Mouse (Mus musculus) kidney, embryonic 16.5 days (tissue): Measurements from ENCODE around the gene Itpr3. TPM values are rescaled to one million over a fixed set of nuclear protein-coding genes. Genes with fewer than 3 reads are reported as not detected.

Source experiments
- ATAC-seq: fragments of 200-750 bp; cut with Nextera tagmentation; 2 replicates; pipeline ENCODE4 v1.8.0; 2017; ENCODE audit warnings: moderate TSS enrichment; ENCODE audit not compliant: low FRiP score, low TSS enrichment
- H3K27ac ChIP-seq: fragments of 300-500 bp; sonication (generic); 2 replicates; pipeline ENCODE4 v1.5.1; 2014; ENCODE audit warnings: low read length
- H3K27me3 ChIP-seq: fragments of 300-500 bp; sonication (generic); 2 replicates; pipeline ENCODE4 v1.6.1; 2014; ENCODE audit warnings: low read length, control low read depth, mixed read lengths; ENCODE audit not compliant: insufficient read depth
- H3K36me3 ChIP-seq: fragments of 300-500 bp; sonication (generic); 2 replicates; pipeline ENCODE4 v1.6.1; 2014; ENCODE audit warnings: low read length, control low read depth, mixed read lengths; ENCODE audit not compliant: insufficient read depth
- H3K4me1 ChIP-seq: fragments of 300-500 bp; sonication (generic); 2 replicates; pipeline ENCODE4 v1.6.1; 2014; ENCODE audit warnings: low read length, control low read depth, mixed read lengths; ENCODE audit not compliant: insufficient read depth
- H3K4me2 ChIP-seq: fragments of 300-500 bp; sonication (generic); replicated peaks from 2 replicates; pipeline ENCODE4 v1.6.1; 2014; ENCODE audit warnings: low read depth, low read length
- H3K4me3 ChIP-seq: fragments of 300-500 bp; sonication (generic); 2 replicates; pipeline ENCODE4 v1.5.1; 2014; ENCODE audit warnings: mild to moderate bottlenecking, low read length
- H3K9ac ChIP-seq: fragments of 300-500 bp; sonication (generic); replicated peaks from 2 replicates; pipeline ENCODE4 v1.6.1; 2014; ENCODE audit warnings: low read length
- H3K9me3 ChIP-seq: fragments of 300-500 bp; sonication (generic); 2 replicates; pipeline ENCODE4 v1.6.1; 2016; ENCODE audit warnings: low read length, control low read depth
- WGBS: fragments of 180-500 bp; shearing (Covaris S2); extraction: QIAGEN DNeasy Blood & Tissue Kit; methylation state at CpG from one replicate; pipeline ENCODE4 v1.1.7; 2014; 5-methylcytosine and 5-hydroxymethylcytosine counted together
- polyA plus RNA-seq: library from polyadenylated mRNA; unstranded; fragments of >200 nt; fragmentation: Nextera tagmentation; extraction: Ambion mirVana; gene quantifications from 2 replicates; pipeline ENCODE4 v1.2.1, GENCODE M21; 2015

Itpr3 gene
- polyA plus RNA-seq, 1 experiment from 2014 or later = 9.3 TPM

GRCm38 (mm10) chr17:27129819-27130218, 72.7 kb downstream of the Itpr3 start:
- Histone ChIP-seq H3K9ac (no peak overlapping the region; the same call in 1 of the 2 replicates), H3K27ac (no peak overlapping the region), H3K4me2 (no peak overlapping the region), H3K36me3 (peaks cover 5% of the 10 kb centered on the region; the same call in 1 of the 2 replicates), H3K4me1 (peaks cover 44% of the 10 kb centered on the region), H3K9me3 (no peaks in the 10 kb centered on the region), H3K4me3 (no peak overlapping the region), H3K27me3 (no peaks in the 10 kb centered on the region)
- WGBS = 82% methylated on average over 7 of the region's 7 CpGs
- ATAC-seq = no peak

- H3K27me3 ChIP-seq = no peaks in the 10 kb centered on the region
- H3K4me1 ChIP-seq = peaks cover 49% of the 10 kb centered on the region
- H3K36me3 ChIP-seq = peaks cover 5% of the 10 kb centered on the region; the same call in 1 of the 2 replicates
- no peak overlapping the region for H3K27ac ChIP-seq
- H3K9me3 ChIP-seq = no peaks in the 10 kb centered on the region
- WGBS = 44% methylated on average over 9 of the region's 9 CpGs
- H3K4me3 ChIP-seq = no peak overlapping the region
- ATAC-seq = no peak
- no peak overlapping the region; the same call in 1 of the 2 replicates for H3K9ac ChIP-seq
- H3K4me2 ChIP-seq = no peak overlapping the region
Observed at GRCm38 (mm10) chr17:27130246-27130645, 73.1 kb downstream of the Itpr3 start.

DNA sequence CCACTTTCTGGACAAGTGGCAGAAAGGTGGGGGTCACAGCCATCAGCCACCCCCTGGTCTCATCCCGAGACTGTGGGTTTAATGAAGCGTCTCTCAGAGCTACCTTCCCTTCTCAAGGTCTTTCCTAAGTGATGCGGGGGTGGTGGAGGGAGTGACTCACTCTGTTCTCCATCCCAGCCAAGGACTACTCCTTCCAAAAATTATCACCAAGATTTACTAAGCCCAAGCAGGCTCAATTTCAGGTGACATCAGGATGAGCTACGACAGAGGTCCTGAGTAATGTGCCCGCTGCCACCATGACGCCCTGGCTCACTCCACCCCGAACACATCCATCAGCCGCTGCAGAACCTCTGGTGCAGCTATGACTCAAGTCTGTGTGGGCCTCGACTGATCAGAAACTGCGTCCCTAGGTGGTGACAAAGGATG, 74.1 kb downstream of the Itpr3 start:
- H3K4me1 ChIP-seq = peaks cover 52% of the 10 kb centered on the region
- no peaks in the 10 kb centered on the region for H3K36me3 ChIP-seq
- H3K27ac ChIP-seq = no peak overlapping the region
- ATAC-seq = peak; percentile 51
- no peaks in the 10 kb centered on the region for H3K27me3 ChIP-seq
- H3K4me3 ChIP-seq = no peak overlapping the region
- H3K9me3 ChIP-seq = no peaks in the 10 kb centered on the region
- 51% methylated on average over 10 of the region's 10 CpGs for WGBS
- H3K4me2 ChIP-seq = no peak overlapping the region
- no peak overlapping the region for H3K9ac ChIP-seq

- H3K4me2 ChIP-seq = no peak overlapping the region
- H3K9ac ChIP-seq = no peak overlapping the region
- ATAC-seq = no peak
- no peaks in the 10 kb centered on the region for H3K27me3 ChIP-seq
- no peak overlapping the region for H3K4me3 ChIP-seq
- no peaks in the 10 kb centered on the region for H3K36me3 ChIP-seq
- H3K27ac ChIP-seq = no peak overlapping the region
- H3K4me1 ChIP-seq = peaks cover 52% of the 10 kb centered on the region
- no peaks in the 10 kb centered on the region for H3K9me3 ChIP-seq
- WGBS = 81% methylated on average over 10 of the region's 10 CpGs
Observed at GRCm38 (mm10) chr17:27132238-27132637, 75.1 kb downstream of the Itpr3 start.

DNA sequence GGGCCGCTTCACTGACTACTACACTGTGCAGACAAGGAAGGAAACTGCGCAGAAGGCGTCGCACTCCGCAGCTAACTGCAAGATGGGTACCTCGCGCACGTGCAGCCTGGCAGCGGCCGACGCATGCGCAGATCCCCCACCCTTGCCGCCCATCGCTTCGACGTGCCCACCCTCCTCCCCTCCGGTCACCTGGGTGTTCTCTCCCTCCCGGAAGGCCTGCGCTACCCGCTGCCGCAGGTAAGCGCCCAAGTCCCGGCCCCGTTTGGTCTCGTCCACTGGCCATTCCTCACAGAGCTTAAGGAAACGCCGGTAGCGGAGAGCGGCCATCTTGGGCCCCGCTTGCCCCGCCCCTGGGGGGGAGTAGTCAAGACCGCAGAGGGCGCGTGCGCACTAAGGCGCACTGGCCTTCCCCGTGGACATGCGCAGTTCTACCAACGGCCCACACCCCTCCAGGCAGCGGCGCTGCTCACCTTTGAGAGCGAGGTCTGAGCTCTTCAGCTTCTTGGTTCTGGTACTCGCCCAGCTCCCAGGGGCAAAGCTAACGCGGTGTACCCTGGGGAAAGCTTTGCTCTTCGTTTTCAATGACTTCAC, 76.5 kb downstream of the Itpr3 start, which contains the start of gene Uqcc2:
Gene Uqcc2, minus strand, starts transcription at position 366 of the 591 bp plus-strand sequence.
- Histone ChIP-seq H3K4me3 (peak within 1 kb of the TSS; percentile 81), H3K9me3 (no peaks in the 10 kb centered on the region), H3K36me3 (no peaks in the 10 kb centered on the region), H3K27ac (peak within 1 kb of the TSS; percentile 60), H3K4me1 (peaks cover 52% of the 10 kb centered on the region), H3K27me3 (no peaks in the 10 kb centered on the region), H3K4me2 (peak within 1 kb of the TSS; percentile 56), H3K9ac (peak within 1 kb of the TSS; percentile 80)
- ATAC-seq = peak; percentile 88
- WGBS = under 1% methylated on average over 46 of the region's 46 CpGs

- ATAC-seq = no peak
- WGBS = 29% methylated on average over 9 of the region's 9 CpGs
- no peaks in the 10 kb centered on the region for H3K9me3 ChIP-seq
- H3K4me2 ChIP-seq = peak overlapping the region; percentile 56
- peak overlapping the region; percentile 62 for H3K9ac ChIP-seq
- H3K4me1 ChIP-seq = peaks cover 56% of the 10 kb centered on the region
- no peak overlapping the region for H3K27ac ChIP-seq
- H3K4me3 ChIP-seq = peak overlapping the region; percentile 81
- H3K36me3 ChIP-seq = no peaks in the 10 kb centered on the region
- no peaks in the 10 kb centered on the region for H3K27me3 ChIP-seq
Observed at GRCm38 (mm10) chr17:27134187-27134586, 77.1 kb downstream of the Itpr3 start.

GRCm38 (mm10) chr17:27134715-27135114, 77.6 kb downstream of the Itpr3 start:
- Histone ChIP-seq H3K4me1 (peaks cover 56% of the 10 kb centered on the region), H3K27me3 (no peaks in the 10 kb centered on the region), H3K27ac (no peak overlapping the region), H3K36me3 (no peaks in the 10 kb centered on the region), H3K4me3 (no peak overlapping the region), H3K4me2 (no peak overlapping the region), H3K9me3 (no peaks in the 10 kb centered on the region), H3K9ac (no peak overlapping the region)
- ATAC-seq = no peak
- WGBS = 23% methylated on average over 3 of the region's 3 CpGs

GRCm38 (mm10) chr17:27138396-27138795, 81.3 kb downstream of the Itpr3 start:
- no peak overlapping the region for H3K4me3 ChIP-seq
- no peaks in the 10 kb centered on the region for H3K36me3 ChIP-seq
- no peak for ATAC-seq
- H3K9ac ChIP-seq = no peak overlapping the region
- no peaks in the 10 kb centered on the region for H3K9me3 ChIP-seq
- H3K27ac ChIP-seq = no peak overlapping the region
- 76% methylated on average over 9 of the region's 9 CpGs for WGBS
- H3K4me2 ChIP-seq = no peak overlapping the region
- peaks cover 32% of the 10 kb centered on the region for H3K4me1 ChIP-seq
- H3K27me3 ChIP-seq = no peaks in the 10 kb centered on the region

GRCm38 (mm10) chr17:27139304-27139703, 82.2 kb downstream of the Itpr3 start:
- peaks cover 38% of the 10 kb centered on the region for H3K4me1 ChIP-seq
- no peak for ATAC-seq
- H3K9ac ChIP-seq = no peak overlapping the region
- H3K4me2 ChIP-seq = no peak overlapping the region
- no peaks in the 10 kb centered on the region for H3K36me3 ChIP-seq
- no peak overlapping the region for H3K4me3 ChIP-seq
- H3K27me3 ChIP-seq = no peaks in the 10 kb centered on the region
- WGBS = 25% methylated on average over 7 of the region's 7 CpGs
- no peak overlapping the region for H3K27ac ChIP-seq
- no peaks in the 10 kb centered on the region for H3K9me3 ChIP-seq

DNA sequence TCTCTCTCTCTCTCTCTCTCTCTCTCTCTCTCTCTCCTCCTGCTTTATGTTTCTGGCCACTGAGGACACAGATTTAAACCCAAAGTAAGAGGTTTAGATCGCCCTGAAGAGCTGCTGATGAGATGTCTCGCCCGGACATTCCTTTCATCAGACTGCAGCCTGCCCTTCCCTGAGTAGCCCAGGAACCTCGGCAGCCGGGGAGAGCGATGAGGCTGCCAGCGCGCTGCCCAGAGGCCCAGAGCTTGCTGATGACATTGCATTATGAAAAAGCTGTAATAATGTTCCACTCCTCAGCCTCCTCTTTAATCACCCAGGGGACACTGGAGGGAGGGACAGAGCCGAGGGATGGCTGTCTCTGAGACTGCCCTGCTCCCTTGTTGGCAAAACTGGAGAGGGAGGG, 83.2 kb downstream of the Itpr3 start:
- no peak for ATAC-seq

More for the DNA sequence above, 83.2 kb downstream of the Itpr3 start:
- 48% methylated on average over 9 of the region's 9 CpGs for WGBS
- Histone ChIP-seq H3K4me3 (no peak overlapping the region), H3K9ac (no peak overlapping the region), H3K4me1 (peaks cover 34% of the 10 kb centered on the region), H3K9me3 (no peaks in the 10 kb centered on the region), H3K36me3 (no peaks in the 10 kb centered on the region), H3K4me2 (no peak overlapping the region), H3K27ac (no peak overlapping the region), H3K27me3 (no peaks in the 10 kb centered on the region)
